Mouse (Mus musculus): ENCODE measurements around the gene Vmn1r219. TPM values are rescaled to one million over a fixed set of nuclear protein-coding genes. Genes with fewer than 3 reads are reported as not detected.

Gene Vmn1r219
- polyA plus RNA-seq (2014; fragmentation: Illumina TruSeq; extraction: RNeasy Lipid Tissue Mini Kit (QIAGEN cat#74804); ENCODE audit: low read depth, low replicate concordance), result not detected

GRCm38 (mm10) chr13:23159012-23159411 lies at the start of gene Vmn1r219:
Gene Vmn1r219, plus strand, starts transcription at chr13:23159312.

GRCm38 (mm10) chr13:23118126-23118525 lies 41.0 kb upstream of the Vmn1r219 start, which contains the start of gene Vmn1r217:
Gene Vmn1r217, minus strand, starts transcription at chr13:23118226.

GRCm38 (mm10) chr13:23133099-23133498 lies 26.0 kb upstream of the Vmn1r219 start, which contains the start of gene Vmn1r218:
Gene Vmn1r218, plus strand, starts transcription at chr13:23133155.

GRCm38 (mm10) chr13:23187875-23188274 lies 28.8 kb downstream of the Vmn1r219 start, which contains the start of gene Vmn1r220:
Gene Vmn1r220, minus strand, starts transcription at chr13:23187975.

GRCm38 (mm10) chr13:23213827-23214226 lies 54.7 kb downstream of the Vmn1r219 start, which contains the start of gene Vmn1r221:
Gene Vmn1r221, plus strand, starts transcription at chr13:23214127.

Other genes with a start within 250 kb of the Vmn1r219 start
- not detected for gene Vmn1r213, start 151.7 kb upstream of the Vmn1r219 start, polyA plus RNA-seq (2014; fragmentation: Illumina TruSeq; extraction: RNeasy Lipid Tissue Mini Kit (QIAGEN cat#74804); ENCODE audit: low read depth, low replicate concordance)
- not detected for gene Vmn1r214, start 128.9 kb upstream of the Vmn1r219 start, polyA plus RNA-seq (2014; fragmentation: Illumina TruSeq; extraction: RNeasy Lipid Tissue Mini Kit (QIAGEN cat#74804); ENCODE audit: low read depth, low replicate concordance)
- not detected for gene Vmn1r215, start 91.3 kb upstream of the Vmn1r219 start, polyA plus RNA-seq (2014; fragmentation: Illumina TruSeq; extraction: RNeasy Lipid Tissue Mini Kit (QIAGEN cat#74804); ENCODE audit: low read depth, low replicate concordance)
- not detected for gene Vmn1r217, start 41.1 kb upstream of the Vmn1r219 start, polyA plus RNA-seq (2014; fragmentation: Illumina TruSeq; extraction: RNeasy Lipid Tissue Mini Kit (QIAGEN cat#74804); ENCODE audit: low read depth, low replicate concordance)
- not detected for gene Vmn1r218, start 26.2 kb upstream of the Vmn1r219 start, polyA plus RNA-seq (2014; fragmentation: Illumina TruSeq; extraction: RNeasy Lipid Tissue Mini Kit (QIAGEN cat#74804); ENCODE audit: low read depth, low replicate concordance)
- not detected for gene Vmn1r220, start 28.7 kb downstream of the Vmn1r219 start, polyA plus RNA-seq (2014; fragmentation: Illumina TruSeq; extraction: RNeasy Lipid Tissue Mini Kit (QIAGEN cat#74804); ENCODE audit: low read depth, low replicate concordance)
- gene Vmn1r221, start 54.8 kb downstream of the Vmn1r219 start, polyA plus RNA-seq (2014; fragmentation: Illumina TruSeq; extraction: RNeasy Lipid Tissue Mini Kit (QIAGEN cat#74804); ENCODE audit: low read depth, low replicate concordance), result not detected
- gene Vmn1r222, start 76.6 kb downstream of the Vmn1r219 start, polyA plus RNA-seq (2014; fragmentation: Illumina TruSeq; extraction: RNeasy Lipid Tissue Mini Kit (QIAGEN cat#74804); ENCODE audit: low read depth, low replicate concordance), result not detected
- not detected for gene Vmn1r223, start 87.8 kb downstream of the Vmn1r219 start, polyA plus RNA-seq (2014; fragmentation: Illumina TruSeq; extraction: RNeasy Lipid Tissue Mini Kit (QIAGEN cat#74804); ENCODE audit: low read depth, low replicate concordance)
- gene Zfp322a, start 209.9 kb downstream of the Vmn1r219 start, polyA plus RNA-seq (2014; fragmentation: Illumina TruSeq; extraction: RNeasy Lipid Tissue Mini Kit (QIAGEN cat#74804); ENCODE audit: low read depth, low replicate concordance), result 13.4 TPM

All from adipose tissue, adult 10 weeks (tissue).